Mouse (Mus musculus) megakaryocyte, embryonic 14.5 days (primary cell): ENCODE measurements around the gene Tmem107.

Source experiments
- FLI1 ChIP-seq: IDR thresholded peaks from 2 replicates; pipeline ENCODE4 v1.6.1; 2012; ENCODE audit warnings: low read length, inconsistent platforms, mixed read lengths
- GATA1 ChIP-seq: IDR thresholded peaks from 3 replicates; pipeline ENCODE4 v1.6.1; 2012; ENCODE audit warnings: mixed read lengths, low read length, inconsistent platforms, borderline replicate concordance

GRCm38 (mm10) chr11:69078041-69078440 is 7.4 kb downstream of the Tmem107 start:
- TF ChIP-seq GATA1, result no peak
- TF ChIP-seq FLI1, result no peak
